Mouse (Mus musculus) adrenal gland, adult (tissue): ENCODE data around the gene Nr1i3.

ENCODE experiments used
- DNase-seq, 2 experiments: peaks; one replicate each; pipeline ENCODE4 v3.0.0; 2022 to 2023; ENCODE audit warnings: low spot score in 1 of 2; ENCODE audit not compliant: inconsistent age in 2 of 2

Nr1i3 gene

DNA sequence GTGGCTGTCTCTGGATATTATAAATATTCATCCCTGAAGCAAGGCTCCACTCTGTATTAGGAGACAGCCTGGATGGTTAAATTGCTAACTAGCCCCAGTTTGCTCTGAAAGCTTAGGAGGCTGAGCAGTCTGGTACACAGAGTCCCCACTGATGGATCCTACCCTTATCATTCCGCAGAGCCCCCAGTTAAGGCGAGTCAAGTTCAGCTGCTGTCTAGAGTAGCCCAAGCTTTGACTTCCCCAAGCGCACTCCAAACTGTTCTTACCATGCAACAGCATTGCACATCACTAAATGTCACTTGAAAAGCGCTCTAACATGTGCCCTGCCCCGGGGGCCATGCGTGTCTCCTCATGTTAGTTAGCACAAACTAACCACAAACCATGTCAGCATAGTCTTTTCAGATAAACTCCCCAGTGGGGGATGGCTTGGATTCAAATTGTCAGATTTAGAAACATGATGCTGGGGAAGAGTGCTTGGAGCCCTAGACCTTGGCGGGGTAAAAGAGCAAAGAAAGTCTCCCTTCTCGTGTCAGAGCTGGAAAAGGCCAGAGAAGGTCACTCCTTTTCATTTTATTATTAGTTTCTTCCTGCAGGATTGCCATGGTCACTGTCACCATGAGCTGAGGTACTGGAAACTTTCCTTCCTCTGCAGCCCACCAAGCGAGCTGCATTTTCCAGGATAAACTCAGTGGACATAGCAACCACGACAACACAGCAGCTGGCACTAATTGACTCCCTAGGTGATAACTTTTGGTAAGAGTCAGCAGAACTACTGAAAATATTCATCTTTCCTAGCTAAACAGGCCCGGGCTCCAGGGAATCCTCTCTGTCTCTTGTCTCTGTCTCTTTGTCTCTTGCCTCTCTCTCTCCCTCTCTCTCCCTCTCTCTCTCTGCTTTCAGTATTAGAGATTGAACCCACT, 19.6 kb upstream of the Nr1i3 start:
- peak in 1 of 2 experiments; percentile 68 for DNase-seq

DNA sequence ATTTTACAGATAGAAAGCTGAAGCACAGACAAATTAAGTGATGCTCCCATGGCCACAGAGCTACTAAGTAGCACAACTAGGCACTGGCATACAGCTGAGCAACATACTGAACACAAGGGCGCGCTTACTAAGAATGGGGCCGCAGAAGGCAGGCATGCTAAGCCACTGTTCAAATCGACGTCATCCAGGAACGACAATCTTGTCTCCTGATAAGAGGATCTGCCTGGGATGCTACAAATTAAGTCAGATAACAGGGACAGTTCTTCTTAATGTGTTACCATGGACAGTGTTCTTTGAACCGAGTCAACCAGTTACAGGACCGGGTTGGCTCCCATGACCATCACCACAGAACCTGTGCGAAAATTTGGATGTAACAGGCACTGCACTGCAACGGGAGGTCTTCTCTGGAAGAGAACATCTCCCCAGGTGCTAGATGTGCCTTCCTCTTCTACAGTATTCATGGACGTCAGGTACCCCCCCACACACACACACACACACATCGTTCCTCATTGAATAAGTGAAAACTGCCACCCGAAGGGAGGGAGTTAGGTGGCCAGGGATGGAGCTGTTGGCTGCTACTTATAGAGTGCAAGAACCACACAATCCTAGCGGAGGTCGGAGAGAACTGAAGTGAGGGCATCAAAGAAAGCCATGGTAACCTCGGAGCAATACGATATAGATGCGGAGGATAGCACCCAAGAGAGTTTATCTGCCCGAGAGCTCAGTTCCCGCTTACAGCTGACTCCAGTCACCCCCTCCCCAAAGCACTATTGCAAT, 18.5 kb upstream of the Nr1i3 start:
- peak; percentile 18 to 67 for DNase-seq

GRCm38 (mm10) chr1:171195887-171196397, 17.8 kb upstream of the Nr1i3 start, which contains the start of gene Pcp4l1:
Gene Pcp4l1, minus strand, starts transcription at chr1:171196268.
- DNase-seq, result peak; percentile 76 to 89

DNA sequence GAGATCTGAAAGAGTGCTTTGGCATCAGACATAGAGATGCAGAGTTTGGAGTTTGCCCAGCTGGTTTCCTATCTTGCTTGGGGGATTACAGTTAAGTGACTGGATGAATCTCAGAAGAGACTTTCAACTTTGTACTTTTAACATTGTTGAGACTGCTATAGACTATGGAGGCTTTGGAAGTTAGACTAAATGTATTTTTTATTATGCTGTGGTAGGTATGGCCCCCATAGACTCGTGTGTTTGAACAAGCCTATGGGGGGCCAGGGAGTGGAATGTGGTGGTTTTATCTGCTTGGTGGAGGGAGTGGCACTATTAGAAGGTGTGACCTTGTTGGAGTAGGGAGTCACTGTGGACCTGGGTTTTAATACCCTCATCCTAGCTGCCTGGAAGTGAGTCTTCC, 14.2 kb upstream of the Nr1i3 start:
- DNase-seq, result no peak

DNA sequence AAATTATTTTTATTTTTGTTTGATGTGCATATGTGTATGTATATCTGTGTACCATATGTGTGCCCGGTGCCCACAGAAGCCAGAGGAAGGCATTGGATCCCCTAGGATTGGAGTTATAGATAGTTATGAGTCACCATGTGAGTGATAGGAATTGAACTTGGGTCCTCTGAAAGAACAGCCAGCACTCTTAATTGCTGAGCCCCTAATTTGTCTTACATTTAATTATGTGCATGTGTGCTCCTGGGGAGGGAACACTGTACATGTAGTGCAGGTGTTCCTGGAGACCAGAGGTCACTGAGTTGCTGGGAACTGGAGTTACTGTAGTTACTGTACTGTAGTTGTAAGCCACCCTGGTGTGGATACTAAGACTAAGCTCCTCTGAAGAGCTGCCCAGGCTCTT, 13.0 kb upstream of the Nr1i3 start:
- DNase-seq, result no peak

DNA sequence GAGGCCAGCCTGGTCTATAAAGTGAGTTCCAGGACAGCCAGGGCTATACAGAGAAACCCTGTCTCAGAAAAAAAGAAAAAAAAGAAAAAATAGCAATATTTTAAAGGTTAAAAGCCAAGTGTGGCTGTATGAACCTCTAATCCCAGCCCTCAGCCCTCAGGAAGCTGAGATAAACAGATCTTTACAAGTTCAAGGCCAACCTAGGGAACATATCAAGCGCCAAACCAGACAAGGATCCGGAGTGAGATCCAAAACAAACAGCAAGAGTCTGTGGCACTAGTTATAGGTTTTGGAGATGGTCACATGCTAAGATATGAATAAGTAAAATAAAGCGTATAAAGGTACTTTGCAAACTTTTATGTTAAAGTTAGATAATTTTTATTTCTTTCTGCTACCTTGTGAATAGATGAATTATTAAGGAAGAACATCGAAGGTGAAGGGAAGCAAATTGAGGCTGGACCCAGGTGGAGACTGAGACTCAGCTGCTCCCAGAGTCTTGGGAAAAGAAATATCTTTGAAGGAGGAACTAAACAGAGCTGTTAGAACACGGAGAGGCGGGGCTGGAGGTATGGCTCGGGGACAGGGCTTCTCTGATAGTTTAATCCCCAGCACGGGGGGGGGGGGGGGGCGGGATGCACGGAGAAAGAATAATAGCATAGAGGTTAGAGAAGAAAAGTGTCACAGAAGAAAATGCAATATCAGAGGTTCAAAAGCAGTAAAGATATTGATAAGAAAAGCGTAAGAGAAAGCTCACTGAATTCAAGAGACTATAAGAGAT, 10.1 kb upstream of the Nr1i3 start:
- no peak for DNase-seq

DNA sequence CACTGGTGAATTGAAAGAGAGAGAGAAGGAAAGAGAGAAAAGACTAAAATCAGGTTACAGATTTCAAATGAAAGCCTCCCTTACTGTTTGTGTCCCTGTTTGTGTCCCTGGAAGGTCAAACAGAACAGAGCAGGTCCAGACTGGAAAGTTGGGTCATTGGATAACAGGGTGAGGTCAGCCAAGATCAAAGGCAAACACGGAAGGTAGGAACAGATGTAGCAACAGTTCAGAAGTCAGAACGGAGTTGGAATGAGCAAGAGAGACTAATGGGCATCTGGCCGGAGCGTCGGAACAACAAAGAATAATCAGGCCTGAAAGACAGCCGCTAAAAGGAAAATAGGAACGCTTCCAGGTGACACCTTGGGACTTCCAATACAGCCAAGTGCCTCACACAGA, 9.5 kb upstream of the Nr1i3 start:
- DNase-seq, result no peak

DNA sequence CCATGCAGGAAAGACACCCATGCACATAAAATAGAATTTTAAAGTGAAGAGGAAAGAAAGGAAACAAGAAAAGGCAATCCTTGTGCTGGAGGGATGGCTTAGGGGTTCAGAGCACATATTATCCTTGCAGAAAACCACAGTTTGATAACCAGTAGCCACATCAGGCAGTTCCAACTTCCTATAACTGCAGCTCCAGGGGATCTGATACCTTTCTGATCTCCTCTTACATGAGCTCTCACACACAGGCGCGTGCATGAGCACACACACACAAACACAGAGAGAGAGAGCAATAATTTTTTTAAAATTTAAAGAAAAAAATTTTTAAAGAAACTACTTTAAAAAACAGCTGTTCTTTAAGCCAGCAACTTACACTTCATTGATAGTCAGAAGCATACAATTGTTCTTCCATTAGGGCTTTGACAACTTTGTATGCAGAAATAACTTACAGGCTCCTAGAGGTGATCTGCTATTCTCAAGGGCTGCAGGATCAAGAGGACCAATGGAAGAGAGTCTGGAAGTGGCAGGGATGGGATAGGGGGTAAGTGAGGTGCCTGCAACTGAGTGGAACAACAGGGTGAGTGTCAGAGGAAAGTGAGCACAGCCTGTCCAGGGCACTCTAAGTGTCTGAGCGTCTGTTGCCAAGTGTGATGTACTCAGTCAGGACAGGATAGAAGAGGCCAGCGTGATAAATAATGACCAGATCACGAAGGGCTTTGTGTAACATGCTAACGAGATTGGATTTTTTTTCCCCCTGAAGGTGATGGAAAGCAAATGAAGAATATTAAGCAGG, 7.9 kb upstream of the Nr1i3 start:
- DNase-seq, result no peak

GRCm38 (mm10) chr1:171209409-171209808, 4.4 kb upstream of the Nr1i3 start:
- no peak for DNase-seq

DNA sequence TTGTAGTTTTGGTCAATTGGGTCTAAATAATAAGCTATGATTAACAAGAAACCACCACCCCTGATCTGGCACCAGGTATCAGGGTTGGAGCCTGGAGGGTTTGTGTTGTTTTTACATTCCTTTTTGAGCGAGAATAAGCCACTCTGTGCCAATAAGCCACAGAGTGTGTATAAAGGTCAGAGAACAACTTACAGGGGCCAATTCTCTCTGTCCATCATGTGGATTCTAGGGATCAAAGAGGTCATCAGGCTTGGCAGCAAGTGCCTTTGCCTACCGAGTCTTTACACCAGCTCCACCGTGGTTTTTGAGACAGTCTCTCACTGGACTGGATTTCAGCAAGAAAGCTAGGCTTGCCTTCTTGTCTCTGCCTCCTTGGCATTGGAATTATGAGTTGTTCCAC, 916 bp upstream of the Nr1i3 start:
- no peak for DNase-seq

DNA sequence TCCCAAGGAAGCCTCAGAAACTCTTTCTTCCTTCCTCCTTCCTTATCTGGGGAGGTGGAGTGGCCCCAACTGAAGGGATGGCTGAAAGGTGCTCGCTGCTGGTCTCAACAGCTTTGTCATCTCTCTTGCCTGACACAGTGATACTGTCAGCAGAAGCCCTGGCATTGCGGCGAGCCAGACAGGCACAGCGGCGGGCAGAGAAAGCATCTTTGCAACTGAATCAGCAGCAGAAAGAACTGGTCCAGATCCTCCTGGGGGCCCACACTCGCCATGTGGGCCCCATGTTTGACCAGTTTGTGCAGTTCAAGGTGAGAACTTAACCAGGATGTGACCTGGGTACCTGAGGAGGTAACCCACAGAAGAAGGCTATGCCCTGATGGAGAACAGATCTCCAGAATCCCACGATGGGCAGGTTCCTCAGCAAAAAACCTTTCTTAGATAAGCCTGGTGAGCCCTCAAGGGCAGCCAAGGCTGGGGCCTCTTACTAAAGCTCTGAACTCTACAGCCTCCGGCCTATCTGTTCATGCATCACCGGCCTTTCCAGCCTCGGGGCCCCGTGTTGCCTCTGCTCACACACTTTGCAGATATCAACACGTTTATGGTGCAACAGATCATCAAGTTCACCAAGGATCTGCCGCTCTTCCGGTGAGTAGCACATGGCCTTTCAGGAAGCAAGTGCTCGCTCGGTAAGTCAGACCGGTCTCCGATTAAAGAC, 2.6 kb downstream of the Nr1i3 start:
- no peak for DNase-seq

DNA sequence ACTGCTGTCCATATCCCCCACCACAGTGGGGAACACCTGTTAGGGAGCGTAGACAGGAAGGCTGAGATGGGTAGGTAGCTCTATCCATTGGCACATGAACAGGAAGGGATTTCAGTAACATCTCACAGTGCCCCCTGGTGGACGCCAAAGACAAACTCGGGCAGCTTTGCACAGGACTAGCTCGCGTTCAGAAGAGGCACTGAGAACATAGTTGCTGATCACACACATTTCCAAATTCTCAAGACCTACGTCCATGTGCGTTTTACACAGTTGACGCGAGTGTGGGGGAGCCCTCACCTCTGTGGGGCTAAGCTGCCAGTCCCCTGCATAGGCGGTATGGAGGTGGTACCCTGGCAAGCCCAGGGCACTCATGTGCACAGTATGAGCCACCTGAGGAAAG, 7.1 kb downstream of the Nr1i3 start:
- DNase-seq, result peak; percentile 87 to 95

- DNase-seq, result peak in 1 of 2 experiments; percentile 68
Measured at GRCm38 (mm10) chr1:171221281-171222193, 7.8 kb downstream of the Nr1i3 start.

DNA sequence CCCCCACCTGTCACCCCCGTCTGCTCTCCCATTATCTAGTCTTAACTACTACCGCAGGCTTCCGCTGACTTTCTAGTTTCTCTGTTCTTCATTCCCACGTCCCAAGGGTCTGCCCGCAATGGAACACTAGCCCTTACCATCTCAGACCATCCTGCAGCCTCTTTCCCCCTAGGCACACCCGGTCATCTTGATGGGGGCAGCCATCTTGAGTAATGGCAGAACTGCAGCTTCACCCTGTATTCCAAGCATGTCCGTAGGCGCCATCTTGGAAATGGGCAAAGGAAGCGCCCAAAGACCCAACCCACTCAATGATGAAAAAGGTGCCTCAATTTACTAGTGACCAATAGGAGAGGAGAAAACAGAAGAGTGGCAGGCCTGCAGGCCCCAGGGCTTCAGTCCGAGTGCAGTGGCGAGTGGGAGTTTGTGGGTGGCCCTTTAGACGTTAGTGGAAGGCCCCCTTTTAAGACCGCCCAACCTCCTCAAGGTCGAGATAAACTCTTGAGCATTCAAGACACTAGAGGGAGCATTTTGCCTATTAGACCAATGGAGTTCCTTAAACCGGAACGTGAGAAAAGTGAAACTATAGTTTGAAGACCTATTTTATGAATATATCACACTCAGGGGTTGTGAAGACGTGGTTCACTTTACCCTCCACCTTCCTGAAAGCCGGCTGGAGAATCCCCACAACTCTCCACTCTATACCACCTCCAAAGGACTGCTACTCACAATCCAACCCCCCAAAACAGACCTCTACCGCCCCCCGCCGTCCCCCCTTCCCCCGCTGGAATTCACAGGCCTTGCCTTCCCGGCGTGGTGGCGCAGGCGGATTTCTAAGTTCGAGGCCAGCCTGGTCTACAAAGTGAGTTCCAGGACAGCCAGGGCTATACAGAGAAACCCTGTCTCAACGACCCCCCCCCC, 8.7 kb downstream of the Nr1i3 start, which contains the start of gene Tomm40l:
TSS of gene Tomm40l (minus strand) at position 277 of the 918 bp plus-strand sequence.
- DNase-seq, result peak; percentile 97 to 98

DNA sequence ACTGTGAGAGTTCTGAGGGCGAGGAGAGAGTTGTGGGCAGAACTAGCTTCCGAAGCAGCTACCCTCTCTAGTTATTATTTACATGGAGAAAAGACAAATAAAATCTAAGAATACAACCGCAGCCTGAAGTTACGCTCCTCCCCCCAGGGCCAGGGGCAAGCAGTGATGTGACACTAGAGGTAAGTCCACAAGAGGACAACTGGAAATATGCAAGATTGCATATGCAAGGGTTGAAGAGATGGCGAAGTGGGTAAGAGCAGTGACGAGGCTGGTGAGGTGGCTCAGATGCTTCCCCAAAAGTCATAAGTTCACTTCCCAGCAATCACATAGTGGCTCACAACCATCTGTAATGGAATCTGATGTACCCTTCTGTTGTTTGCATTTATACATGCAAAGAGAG, 9.4 kb downstream of the Nr1i3 start:
- DNase-seq, result peak; percentile 41 to 73

DNA sequence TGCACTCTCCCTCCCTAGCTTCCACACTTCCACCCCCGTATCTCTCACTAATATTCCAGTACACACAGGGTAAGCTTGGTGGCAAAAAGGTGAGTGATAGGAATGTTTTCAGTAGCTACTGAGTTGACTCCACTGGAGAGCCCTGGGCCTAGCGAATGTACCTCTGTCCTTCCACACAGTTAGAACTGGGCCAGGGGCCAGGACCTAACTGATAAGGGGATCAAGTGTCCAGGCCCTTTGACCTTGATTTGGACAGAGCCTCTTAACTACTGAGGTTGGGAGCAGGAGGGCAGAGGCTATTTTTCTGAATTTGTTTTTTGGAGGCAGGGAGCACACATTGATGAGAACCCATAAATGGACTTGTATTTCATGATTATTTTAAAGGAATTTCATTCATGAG, 10.0 kb downstream of the Nr1i3 start:
- peak; percentile 89 to 93 for DNase-seq

- no peak for DNase-seq
Measured at GRCm38 (mm10) chr1:171224857-171225256, 11.1 kb downstream of the Nr1i3 start, which contains the start of gene Apoa2. Gene Apoa2, plus strand, starts transcription at chr1:171225054.
